Comparison of ENCODE assay signal across 21 mouse cellular contexts in the genomic region with DNA sequence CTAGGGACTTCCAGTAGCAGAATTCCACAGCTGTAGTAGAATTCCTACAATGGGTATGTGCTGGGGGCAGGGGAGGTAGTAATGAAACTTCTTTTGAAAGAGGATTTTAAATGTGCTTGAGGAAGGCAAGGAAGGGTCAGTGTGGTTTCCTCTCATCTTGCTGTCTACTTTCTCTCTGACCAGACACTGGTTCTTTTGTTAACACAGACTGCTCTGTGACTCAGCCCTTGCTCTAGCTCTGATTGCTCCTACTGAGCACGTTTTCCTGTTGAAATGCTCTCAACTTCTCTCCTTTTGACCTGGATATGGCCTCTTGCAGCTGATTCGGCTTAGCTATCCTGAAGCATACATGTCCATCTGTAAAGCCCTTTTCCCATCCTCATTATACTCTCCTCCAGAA. TPM values are rescaled to one million over a fixed set of nuclear protein-coding genes. Genes with fewer than 3 reads are reported as not detected.
DNase-seq lines count a peak whose midpoint lies in the region; ATAC-seq and TF ChIP-seq lines count a peak whose summit lies in the region.
"Had no signal": no experiment of that assay in that cellular context is flagged by ENCODE, and none has a peak within 500 bp of the region (broad histone marks: within the 10 kb centered on the region; RNA-seq: fewer than 3 reads in every experiment).

No protein-coding gene starts in this region.

- H3K4me1 ChIP-seq in heart, embryonic 12.5 days (replicated peaks) = no peaks in the 10 kb centered on the region
- H3K4me1 ChIP-seq in kidney, adult 2 months (ENCODE audit: control insufficient read depth, insufficient read depth, low read length) = no peaks in the 10 kb centered on the region
- H3K4me1 ChIP-seq: embryonic facial prominence, embryonic 15.5 days; forebrain, embryonic 13.5 days; hindbrain, embryonic 15.5 days had no signal

- TF ChIP-seq POLR2A in kidney, adult 2 months (IDR thresholded peaks at IDR 0.05; ENCODE audit: low read depth, low read length) = no peak

- intact Hi-C loops in heart, postnatal 36 days (cut with DNase I) = no loop called here

- no peak overlapping the region for H3K9ac ChIP-seq in heart, embryonic 12.5 days
- H3K9ac ChIP-seq: embryonic facial prominence, embryonic 15.5 days; forebrain, embryonic 13.5 days; forebrain, postnatal 0 days; hindbrain, embryonic 15.5 days had no signal

- DNase-seq in heart, postnatal 36 days = no peak
- DNase-seq in 3T3-L1 (ENCODE audit: low read depth, low spot score) (peak; percentile 77), NIH3T3 (ENCODE audit: low read depth) (peak; percentile 49)
- peak; percentile 27 for DNase-seq in fibroblast of lung, adult 2 months (ENCODE audit: low read depth)
- no peak for DNase-seq in cerebellum, postnatal 4 days (ENCODE audit: low spot score in 2 of 2)
- DNase-seq in cerebellum, adult 8-10 months = no peak
- no peak for DNase-seq in kidney, adult 2 months
- DNase-seq: adrenal gland, adult 2 months; adrenal gland, postnatal 36 days; cerebellum, adult 18-20 months; cerebellum, postnatal 10 days; forebrain, postnatal 0 days; gastrocnemius, postnatal 14 days; heart, adult 2 months had no signal

- no peaks in the 10 kb centered on the region for H3K27me3 ChIP-seq in heart, embryonic 12.5 days (replicated peaks)
- H3K27me3 ChIP-seq in kidney, adult 2 months (replicated peaks; ENCODE audit: control insufficient read depth, insufficient read depth, low read length) = no peaks in the 10 kb centered on the region
- H3K27me3 ChIP-seq: forebrain, embryonic 13.5 days; hindbrain, embryonic 15.5 days had no signal

- no peak for TF ChIP-seq CTCF in kidney, adult 2 months (conservative IDR thresholded peaks at IDR 0.05; ENCODE audit: insufficient read depth, insufficient read length, low read depth, low read length)

- H3K27ac ChIP-seq in heart, embryonic 12.5 days (ENCODE audit: poor library complexity, severe bottlenecking) = peak overlapping the region; percentile 47
- no peak overlapping the region for H3K27ac ChIP-seq in kidney, adult 2 months (ENCODE audit: insufficient read depth, low read depth, low read length)
- H3K27ac ChIP-seq: embryonic facial prominence, embryonic 15.5 days; forebrain, embryonic 13.5 days; heart, adult 2 months; hindbrain, embryonic 15.5 days had no signal

- 33% methylated on average over 2 of the region's 2 CpGs for WGBS in heart, embryonic 12.5 days
- 57% methylated on average over 2 of the region's 2 CpGs for WGBS in kidney, adult 2 months

- no peak for ATAC-seq in heart, embryonic 12.5 days (ENCODE audit: insufficient number of reproducible peaks, low FRiP score)
- ATAC-seq: forebrain, embryonic 13.5 days; forebrain, postnatal 0 days; inflammation-experienced regulatory T-cells, adult 6 months; intestine, postnatal 0 days had no signal

- no peaks in the 10 kb centered on the region for H3K36me3 ChIP-seq in heart, embryonic 12.5 days
- H3K36me3 ChIP-seq in kidney, adult 2 months (ENCODE audit: control insufficient read depth, insufficient read depth, low read length) = no peaks in the 10 kb centered on the region
- H3K36me3 ChIP-seq: embryonic facial prominence, embryonic 15.5 days; hindbrain, embryonic 15.5 days had no signal

- H3K9me3 ChIP-seq in heart, embryonic 12.5 days (replicated peaks) = no peaks in the 10 kb centered on the region
- H3K9me3 ChIP-seq: embryonic facial prominence, embryonic 15.5 days; forebrain, embryonic 13.5 days; hindbrain, embryonic 15.5 days had no signal

- no peak overlapping the region for H3K4me2 ChIP-seq in heart, embryonic 12.5 days
- H3K4me2 ChIP-seq: embryonic facial prominence, embryonic 15.5 days; forebrain, embryonic 13.5 days; heart, embryonic 11.5 days; hindbrain, embryonic 15.5 days had no signal

- H3K4me3 ChIP-seq in heart, embryonic 12.5 days = no peak overlapping the region
- H3K4me3 ChIP-seq in kidney, adult 2 months (ENCODE audit: insufficient read depth, low read depth, low read length) = no peak overlapping the region
- H3K4me3 ChIP-seq: embryonic facial prominence, embryonic 15.5 days; forebrain, embryonic 13.5 days; heart, adult 2 months; hindbrain, embryonic 15.5 days had no signal

RNA-seq across cellular contexts. Expression of gene Sh3kbp1, which starts 45.4 kb away (rescaled TPM):
- polyA plus RNA-seq in heart, embryonic 12.5 days (2016; fragmentation: Nextera tagmentation; extraction: Ambion mirVana) = 85.3 and 92.7 TPM in 2 replicates
- total RNA-seq in heart, postnatal 36 days (2021) = 100 to 1,000 TPM; 104 to 116 TPM
- 6.2 and 9.4 TPM in 2 replicates for polyA plus RNA-seq in kidney, adult 2 months (2012; rRNA removed)

Comparison
In these comparisons a context has a peak if more than half of its experiments do, and no peak if none do; other contexts are left out.
1. DNase-seq: peak in 3T3-L1 (single experiment), NIH3T3 (single experiment) and fibroblast of lung, adult 2 months (single experiment); none in heart, postnatal 36 days (0 of 2), cerebellum, postnatal 4 days (0 of 2), cerebellum, adult 8-10 months (single experiment) and kidney, adult 2 months (single experiment).